In genomic region chr16:5884746-5885689, GRCm38 (mm10) we compare ENCODE assay signal across 7 mouse cellular contexts. TPM values are rescaled to one million over a fixed set of nuclear protein-coding genes. Genes with fewer than 3 reads are reported as not detected.
DNase-seq lines count a peak whose midpoint lies in the region; ATAC-seq and TF ChIP-seq lines count a peak whose summit lies in the region.

Gene Rbfox1 (plus strand): TSS chr16:5885355.

- H3K4me1 ChIP-seq in forebrain, embryonic 15.5 days: peaks cover 14% of the 10 kb centered on the region
- no peaks in the 10 kb centered on the region for H3K4me1 ChIP-seq in lung, adult 2 months (ENCODE audit: control insufficient read depth, insufficient read depth, low read length)

- under 1% methylated on average over 69 of the region's 69 CpGs for WGBS in forebrain, embryonic 15.5 days
- WGBS in lung, adult 2 months: under 1% methylated on average over 68 of the region's 69 CpGs

- TF ChIP-seq CTCF in lung, adult 2 months (IDR thresholded peaks at IDR 0.05; ENCODE audit: insufficient read depth, low read length): no peak

- H3K4me2 ChIP-seq in forebrain, embryonic 15.5 days (replicated peaks): peak within 1 kb of the TSS; percentile 59

- peak; percentile 76 for ATAC-seq in forebrain, embryonic 15.5 days (replicated peaks)

- peaks cover 22% of the 10 kb centered on the region for H3K27me3 ChIP-seq in forebrain, embryonic 15.5 days

- H3K36me3 ChIP-seq in forebrain, embryonic 15.5 days: no peaks in the 10 kb centered on the region

- peak; percentile 8 for DNase-seq in R1 (ENCODE audit: low read depth, low spot score)
- peak; percentile 55 for DNase-seq in cerebellum, adult 11 months
- peak; percentile 14 to 20 for DNase-seq in heart, postnatal 10 days
- peak; percentile 15 to 53 for DNase-seq in left cerebral cortex, adult 9 months (ENCODE audit: low spot score in 2 of 2)
- peak; percentile 46 for DNase-seq in retina, postnatal 1 day
- DNase-seq in lung, adult 2 months: no peak

- intact Hi-C loops in heart, postnatal 10 days (cut with DNase I): loop anchor here (5.0 kb wide), 2 partner anchors 47 to 547 kb away; no protein-coding TSS in a partner anchor

- no peaks in the 10 kb centered on the region for H3K9me3 ChIP-seq in forebrain, embryonic 15.5 days

- peak within 1 kb of the TSS; percentile 69 for H3K27ac ChIP-seq in forebrain, embryonic 15.5 days (replicated peaks)

- peak within 1 kb of the TSS; percentile 75 for H3K9ac ChIP-seq in forebrain, embryonic 15.5 days (replicated peaks)

- TF ChIP-seq POLR2A in lung, adult 2 months (IDR thresholded peaks at IDR 0.05; ENCODE audit: borderline replicate concordance, extremely low read depth, low read depth, low read length): no peak

- H3K4me3 ChIP-seq in forebrain, embryonic 15.5 days: peak within 1 kb of the TSS; percentile 69
- no peak within 1 kb of the TSS for H3K4me3 ChIP-seq in lung, adult 2 months (replicated peaks; ENCODE audit: extremely low read depth, low read depth, low read length)

RNA-seq across cellular contexts. Expression of gene Rbfox1, which starts in this region (rescaled TPM):
- 146 and 173 TPM in 2 replicates for polyA plus RNA-seq in forebrain, embryonic 15.5 days (2015; fragmentation: Nextera tagmentation; extraction: Ambion mirVana)
- 10 to 100 TPM; 35.7 to 36.6 TPM for total RNA-seq in heart, postnatal 10 days (2021)
- polyA plus RNA-seq in lung, adult 2 months (2012; rRNA removed): 2.3 and 4.0 TPM in 2 replicates

Comparison
In these comparisons a context has a peak if more than half of its experiments do, and no peak if none do; other contexts are left out.
1. RNA of gene Rbfox1 (polyA plus RNA-seq): 146 to 173 TPM in forebrain, embryonic 15.5 days; 2.3 to 4.0 TPM in lung, adult 2 months; every median in the first group is over 10 times any median in the second.